Comparison of ENCODE assay signal across 31 mouse cellular contexts in the genomic region with DNA sequence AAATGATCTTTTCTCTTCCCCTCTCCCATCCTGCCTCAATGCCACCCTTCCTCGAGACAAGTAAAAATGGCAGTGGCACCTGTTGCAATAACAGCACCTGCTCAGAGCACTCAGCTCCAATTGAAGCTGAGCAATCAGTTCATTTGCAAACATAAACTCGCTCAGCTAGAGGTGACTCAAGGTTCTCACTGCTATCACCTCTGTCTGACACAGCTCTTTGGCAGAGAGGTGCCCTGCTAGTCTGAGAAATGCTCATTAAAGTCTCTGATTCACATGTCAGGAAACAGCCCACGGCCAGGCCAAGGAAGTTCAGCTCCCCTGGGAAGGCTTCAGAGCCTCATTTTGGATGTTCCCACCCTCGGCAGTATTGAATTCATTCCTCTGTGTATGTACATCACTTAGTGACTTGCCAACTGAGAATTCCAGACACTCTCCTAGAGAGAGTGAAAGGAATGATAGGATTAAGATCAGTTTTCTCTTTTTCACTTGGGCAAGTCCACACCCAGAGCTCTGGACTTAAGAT.
DNase-seq lines count a peak whose midpoint lies in the region; ATAC-seq and TF ChIP-seq lines count a peak whose summit lies in the region.
"Had no signal": no experiment of that assay in that cellular context is flagged by ENCODE, and none has a peak within 500 bp of the region (broad histone marks: within the 10 kb centered on the region; RNA-seq: fewer than 3 reads in every experiment).

No protein-coding gene starts in this region.

- ATAC-seq in heart, postnatal 0 days (ENCODE audit: insufficient read depth, low read depth): 0 out of 2 replicates have a peak, but pooled peaks have one; percentile 17
- no peak for ATAC-seq in hindbrain, embryonic 16.5 days
- ATAC-seq: forebrain, embryonic 15.5 days; intestine, postnatal 0 days; lung, postnatal 0 days; midbrain, embryonic 15.5 days had no signal

- no peaks in the 10 kb centered on the region for H3K27me3 ChIP-seq in heart, postnatal 0 days (ENCODE audit: control insufficient read depth, insufficient read depth, low read length)
- H3K27me3 ChIP-seq in heart, adult 2 months (ENCODE audit: control insufficient read depth, insufficient read depth, low read length): no peaks in the 10 kb centered on the region
- H3K27me3 ChIP-seq in hindbrain, embryonic 16.5 days (replicated peaks; ENCODE audit: control insufficient read depth, insufficient read depth, low read length): no peaks in the 10 kb centered on the region
- H3K27me3 ChIP-seq: forebrain, embryonic 15.5 days; hindbrain, embryonic 13.5 days; limb, embryonic 15.5 days; liver, embryonic 13.5 days; megakaryocyte, embryonic 14.5 days; midbrain, embryonic 15.5 days; neural tube, embryonic 12.5 days had no signal

- no peak for TF ChIP-seq EP300 in heart, postnatal 0 days (IDR thresholded peaks at IDR 0.05; ENCODE audit: low read depth)
- no peak for TF ChIP-seq EP300 in heart, adult 2 months (IDR thresholded peaks at IDR 0.05; ENCODE audit: insufficient read depth, low read depth, low read length)

- DNase-seq in heart, postnatal 0 days (ENCODE audit: low spot score): no peak
- no peak for DNase-seq in heart, adult 2 months
- DNase-seq in 3134 (ENCODE audit: extremely low read depth, insufficient read length, low spot score): peak; percentile 12
- DNase-seq in Muller cell, postnatal 12 days (ENCODE audit: inconsistent ontology term): peak; percentile 76
- no peak for DNase-seq in B cell, adult 2 months
- DNase-seq: adrenal gland, postnatal 25 days; cerebellum, adult 2 months; cerebellum, postnatal 14 days; gastrocnemius, postnatal 10 days; heart, postnatal 4 days; kidney, adult 9 months; kidney, postnatal 10 days; layer of hippocampus, postnatal 36 days; liver, embryonic 13.5 days; lung, adult 18-20 months; lung, postnatal 4 days; thymus, postnatal 14 days had no signal

- H3K9ac ChIP-seq in heart, postnatal 0 days (replicated peaks; ENCODE audit: low read depth, low read length): no peak overlapping the region
- no peak overlapping the region for H3K9ac ChIP-seq in heart, adult 2 months (ENCODE audit: low read depth, low read length)
- no peak overlapping the region for H3K9ac ChIP-seq in hindbrain, embryonic 16.5 days (ENCODE audit: low read depth, low read length)
- H3K9ac ChIP-seq: forebrain, embryonic 15.5 days; hindbrain, embryonic 13.5 days; limb, embryonic 15.5 days; liver, embryonic 13.5 days; midbrain, embryonic 15.5 days; neural tube, embryonic 12.5 days had no signal

- no peaks in the 10 kb centered on the region for H3K36me3 ChIP-seq in heart, postnatal 0 days (replicated peaks; ENCODE audit: control insufficient read depth, insufficient read depth, low read length)
- no peaks in the 10 kb centered on the region for H3K36me3 ChIP-seq in heart, adult 2 months (ENCODE audit: control insufficient read depth, insufficient read depth, low read length)
- no peaks in the 10 kb centered on the region for H3K36me3 ChIP-seq in hindbrain, embryonic 16.5 days (ENCODE audit: control insufficient read depth, insufficient read depth, low read length)
- H3K36me3 ChIP-seq: forebrain, embryonic 15.5 days; G1E; limb, embryonic 10.5 days; limb, embryonic 15.5 days; liver, embryonic 13.5 days; midbrain, embryonic 15.5 days; neural tube, embryonic 12.5 days had no signal

- WGBS in heart, postnatal 0 days: 41% methylated on average over 4 of the region's 4 CpGs
- WGBS in heart, adult 2 months: 25% methylated on average over 4 of the region's 4 CpGs
- WGBS in hindbrain, embryonic 16.5 days: 67% methylated on average over 4 of the region's 4 CpGs

- intact Hi-C loops in heart, adult 2 months (cut with DNase I): no loop called here

- no peak for TF ChIP-seq POLR2A in heart, adult 2 months (IDR thresholded peaks at IDR 0.05; ENCODE audit: insufficient read depth, low read depth, low read length)
- TF ChIP-seq POLR2A in embryonic fibroblast, embryonic 13.5 days (IDR thresholded peaks at IDR 0.05; ENCODE audit: low read depth, low read length): no peak

- no peaks in the 10 kb centered on the region for H3K79me2 ChIP-seq in heart, adult 2 months (replicated peaks; ENCODE audit: control insufficient read depth, insufficient read depth, low read length)

- TF ChIP-seq CTCF in heart, postnatal 0 days (IDR thresholded peaks at IDR 0.05; ENCODE audit: low read depth): no peak
- TF ChIP-seq CTCF in heart, adult 2 months (IDR thresholded peaks at IDR 0.05): no peak
- TF ChIP-seq CTCF in embryonic fibroblast, embryonic 13.5 days (IDR thresholded peaks at IDR 0.05; ENCODE audit: borderline replicate concordance, insufficient read depth, low read length): no peak

- peaks cover 4% of the 10 kb centered on the region; the same call in 1 of the 2 replicates for H3K4me1 ChIP-seq in heart, postnatal 0 days (ENCODE audit: control insufficient read depth, insufficient read depth)
- no peaks in the 10 kb centered on the region; the same call in 1 of the 2 replicates for H3K4me1 ChIP-seq in heart, adult 2 months (ENCODE audit: control insufficient read depth, insufficient read depth, low read length)
- H3K4me1 ChIP-seq in embryonic fibroblast, embryonic 13.5 days (ENCODE audit: control insufficient read depth, insufficient read depth, low read length): peaks cover 11% of the 10 kb centered on the region
- no peaks in the 10 kb centered on the region for H3K4me1 ChIP-seq in hindbrain, embryonic 16.5 days (ENCODE audit: control insufficient read depth, insufficient read depth, low read depth, low read length)
- H3K4me1 ChIP-seq: forebrain, embryonic 15.5 days; hindbrain, embryonic 13.5 days; limb, embryonic 10.5 days; limb, embryonic 15.5 days; liver, embryonic 13.5 days; megakaryocyte, embryonic 14.5 days; midbrain, embryonic 15.5 days; neural tube, embryonic 12.5 days had no signal

- no peak overlapping the region for H3K4me3 ChIP-seq in heart, postnatal 0 days (ENCODE audit: low read depth, low read length)
- no peak overlapping the region for H3K4me3 ChIP-seq in heart, adult 2 months
- H3K4me3 ChIP-seq in embryonic fibroblast, embryonic 13.5 days (ENCODE audit: insufficient read depth, low read length): no peak overlapping the region
- no peak overlapping the region for H3K4me3 ChIP-seq in hindbrain, embryonic 16.5 days (ENCODE audit: low read length)
- H3K4me3 ChIP-seq: forebrain, embryonic 15.5 days; hindbrain, embryonic 13.5 days; limb, embryonic 10.5 days; limb, embryonic 15.5 days; liver, embryonic 13.5 days; megakaryocyte, embryonic 14.5 days; midbrain, embryonic 15.5 days; myocyte; neural tube, embryonic 12.5 days had no signal

- H3K27ac ChIP-seq in heart, postnatal 0 days (ENCODE audit: low read depth): no peak overlapping the region
- H3K27ac ChIP-seq in heart, adult 2 months: no peak overlapping the region
- H3K27ac ChIP-seq in embryonic fibroblast, embryonic 13.5 days (ENCODE audit: insufficient read depth, low read length): peak overlapping the region; percentile 97
- no peak overlapping the region for H3K27ac ChIP-seq in hindbrain, embryonic 16.5 days (ENCODE audit: low read depth, low read length)
- H3K27ac ChIP-seq: forebrain, embryonic 15.5 days; hindbrain, embryonic 13.5 days; limb, embryonic 10.5 days; limb, embryonic 15.5 days; liver, embryonic 13.5 days; midbrain, embryonic 15.5 days; neural tube, embryonic 12.5 days had no signal

- H3K9me3 ChIP-seq in heart, postnatal 0 days (replicated peaks; ENCODE audit: control insufficient read depth, low read length): no peaks in the 10 kb centered on the region
- H3K9me3 ChIP-seq in hindbrain, embryonic 16.5 days (ENCODE audit: control insufficient read depth, low read length): no peaks in the 10 kb centered on the region
- H3K9me3 ChIP-seq: forebrain, embryonic 15.5 days; hindbrain, embryonic 13.5 days; limb, embryonic 10.5 days; limb, embryonic 15.5 days; liver, embryonic 13.5 days; midbrain, embryonic 15.5 days; neural tube, embryonic 12.5 days had no signal

- H3K4me2 ChIP-seq in heart, postnatal 0 days (ENCODE audit: low read depth, low read length): no peak overlapping the region
- H3K4me2 ChIP-seq in hindbrain, embryonic 16.5 days (ENCODE audit: low read length): no peak overlapping the region
- H3K4me2 ChIP-seq: forebrain, embryonic 15.5 days; heart, embryonic 11.5 days; hindbrain, embryonic 13.5 days; limb, embryonic 15.5 days; liver, embryonic 13.5 days; midbrain, embryonic 15.5 days; neural tube, embryonic 12.5 days had no signal

Comparison
In these comparisons a context has a peak if more than half of its experiments do, and no peak if none do; other contexts are left out.
1. DNase-seq: peak in 3134 (single experiment) and Muller cell, postnatal 12 days (single experiment); none in heart, postnatal 0 days (single experiment), heart, adult 2 months (0 of 2) and B cell, adult 2 months (0 of 2).